ENCODE assay signal across 8 mouse cellular contexts in genomic region chr3:135688970-135689772, GRCm38 (mm10). TPM values are rescaled to one million over a fixed set of nuclear protein-coding genes. Genes with fewer than 3 reads are reported as not detected.
DNase-seq lines count a peak whose midpoint lies in the region; ATAC-seq and TF ChIP-seq lines count a peak whose summit lies in the region.

No protein-coding gene starts in this region.

- H3K4me3 ChIP-seq in kidney, embryonic 16.5 days (ENCODE audit: low read length): peak overlapping the region; percentile 88
- H3K4me3 ChIP-seq in CH12.LX (replicated peaks in 1 of 3; ENCODE audit: low read depth in 2 of 3, low read length in 2 of 3, poor library complexity in 1 of 3): peak overlapping the region; percentile 74 to 93 (median 84)
- peak overlapping the region; percentile 84 for H3K4me3 ChIP-seq in embryonic facial prominence, embryonic 15.5 days (replicated peaks)

- no peak for TF ChIP-seq CTCF in CH12.LX (conservative IDR thresholded peaks at IDR 0.05 in 1 of 2, IDR thresholded peaks at IDR 0.05 in 1 of 2; ENCODE audit: low read depth in 2 of 2, low read length in 2 of 2)

- peaks cover 63% of the 10 kb centered on the region for H3K79me2 ChIP-seq in CH12.LX (replicated peaks; ENCODE audit: control insufficient read depth, extremely low read depth, insufficient read depth, poor library complexity, severe bottlenecking)

- H3K9me3 ChIP-seq in kidney, embryonic 16.5 days (ENCODE audit: low read length): no peaks in the 10 kb centered on the region
- H3K9me3 ChIP-seq in CH12.LX (replicated peaks; ENCODE audit: low read length): no peaks in the 10 kb centered on the region
- no peaks in the 10 kb centered on the region for H3K9me3 ChIP-seq in embryonic facial prominence, embryonic 15.5 days (replicated peaks)

- H3K9ac ChIP-seq in kidney, embryonic 16.5 days (replicated peaks; ENCODE audit: low read length): no peak overlapping the region; the same call in 1 of the 2 replicates
- H3K9ac ChIP-seq in CH12.LX (ENCODE audit: insufficient read depth, low read depth): peak overlapping the region; percentile 99
- H3K9ac ChIP-seq in embryonic facial prominence, embryonic 15.5 days: no peak overlapping the region

- peaks cover 42% of the 10 kb centered on the region for H3K4me1 ChIP-seq in kidney, embryonic 16.5 days (ENCODE audit: insufficient read depth, low read length)
- H3K4me1 ChIP-seq in CH12.LX (ENCODE audit: control insufficient read depth in 1 of 2, insufficient read depth in 2 of 2): peaks cover 14 to 55% of the 10 kb centered on the region in 2 experiments
- peaks cover 39% of the 10 kb centered on the region for H3K4me1 ChIP-seq in embryonic facial prominence, embryonic 15.5 days

- dilution Hi-C loops in CH12.LX (cut with MboI; ENCODE audit: extremely low pct_ligation_motif_present, extremely low pct_unique_long_range_greater_than_20kb, low sequenced_read_pairs): no loop called here

- no peak for ATAC-seq in kidney, embryonic 16.5 days (ENCODE audit: low FRiP score, low TSS enrichment)
- no peak for ATAC-seq in embryonic facial prominence, embryonic 15.5 days (ENCODE audit: insufficient number of reproducible peaks, low FRiP score, low TSS enrichment, low read depth)
- peak; percentile 11; the same call in 1 of the 2 replicates for ATAC-seq in megakaryocyte progenitor cell, adult 5-6 weeks (replicated peaks; ENCODE audit: poor library complexity)

- no peak; the same call in none of the 2 replicates for TF ChIP-seq POLR2A in CH12.LX (IDR thresholded peaks at IDR 0.05; ENCODE audit: low read depth, low read length)

- TF ChIP-seq EP300 in CH12.LX (IDR thresholded peaks at IDR 0.05; ENCODE audit: low read length): peak; percentile 18; the same call in 1 of the 2 replicates

- in situ Hi-C loops in CH12.LX (cut with MboI; ENCODE audit: low pct_ligation_motif_present, low pct_unique_long_range_greater_than_20kb, low sequenced_read_pairs): no loop called here

- no peak for TF ChIP-seq RAD21 in CH12.LX (IDR thresholded peaks at IDR 0.05; ENCODE audit: low read depth, low read length)

- 0 out of 2 replicates have a peak, but pooled peaks cover 6% of the 10 kb centered on the region for H3K36me3 ChIP-seq in kidney, embryonic 16.5 days (ENCODE audit: insufficient read depth, low read length)
- peaks cover 0 to 16% of the 10 kb centered on the region in 2 experiments for H3K36me3 ChIP-seq in CH12.LX (replicated peaks in 1 of 2; ENCODE audit: control insufficient read depth in 1 of 2, insufficient read depth in 1 of 2, low read length in 1 of 2)
- no peaks in the 10 kb centered on the region for H3K36me3 ChIP-seq in embryonic facial prominence, embryonic 15.5 days

- H3K4me2 ChIP-seq in kidney, embryonic 16.5 days (replicated peaks; ENCODE audit: low read depth, low read length): peak overlapping the region; percentile 92
- H3K4me2 ChIP-seq in CH12.LX (ENCODE audit: insufficient read depth, low read depth, poor library complexity, severe bottlenecking): peak overlapping the region; percentile 99
- H3K4me2 ChIP-seq in embryonic facial prominence, embryonic 15.5 days (replicated peaks): peak overlapping the region; percentile 73

- no peaks in the 10 kb centered on the region for H3K27me3 ChIP-seq in kidney, embryonic 16.5 days (ENCODE audit: insufficient read depth, low read length)
- H3K27me3 ChIP-seq in CH12.LX (replicated peaks): no peaks in the 10 kb centered on the region
- H3K27me3 ChIP-seq in embryonic facial prominence, embryonic 15.5 days: no peaks in the 10 kb centered on the region

- WGBS in kidney, embryonic 16.5 days: 47% methylated on average over 11 of the region's 11 CpGs
- 55% methylated on average over 11 of the region's 11 CpGs for WGBS in embryonic facial prominence, embryonic 15.5 days

- no peak overlapping the region for H3K27ac ChIP-seq in kidney, embryonic 16.5 days (ENCODE audit: low read length)
- peak overlapping the region; percentile 5; the same call in 1 of the 2 replicates for H3K27ac ChIP-seq in CH12.LX (ENCODE audit: insufficient read depth, low read depth)
- peak overlapping the region; percentile 24 for H3K27ac ChIP-seq in embryonic facial prominence, embryonic 15.5 days (replicated peaks)

- DNase-seq in kidney, postnatal 36 days: no peak
- peak; percentile 84 for DNase-seq in CH12.LX (ENCODE audit: extremely low read depth)
- no peak for DNase-seq in cerebellum, postnatal 4 days (ENCODE audit: low spot score in 2 of 2)
- no peak for DNase-seq in left cerebral cortex, adult 8-10 months (ENCODE audit: low spot score in 2 of 2)
- DNase-seq in right cerebral cortex, adult 2 months (ENCODE audit: low spot score in 2 of 2): no peak

TF ChIP-seq in CH12.LX, 34 proteins besides CTCF, POLR2A, EP300 and RAD21:
- TF ChIP-seq MAX (IDR thresholded peaks at IDR 0.05; ENCODE audit: low read length) (no peak), USF2 (conservative IDR thresholded peaks at IDR 0.05; ENCODE audit: low read depth, low read length) (no peak), RCOR1 (conservative IDR thresholded peaks at IDR 0.05; ENCODE audit: low read depth, low read length) (no peak), ZKSCAN1 (IDR thresholded peaks at IDR 0.05; ENCODE audit: borderline replicate concordance, low read depth, low read length) (no peak), MEF2A (IDR thresholded peaks at IDR 0.05; ENCODE audit: borderline replicate concordance, low read depth, low read length) (no peak), ZNF384 (IDR thresholded peaks at IDR 0.05; ENCODE audit: low read depth, low read length) (no peak), IRF4 (IDR thresholded peaks at IDR 0.05; ENCODE audit: low read depth, low read length) (0 out of 2 replicates have a peak, but pooled peaks have one; percentile 21), JUND (conservative IDR thresholded peaks at IDR 0.05; ENCODE audit: low read depth, low read length) (no peak), TBP (conservative IDR thresholded peaks at IDR 0.05; ENCODE audit: low read depth, low read length) (no peak), SIN3A (IDR thresholded peaks at IDR 0.05; ENCODE audit: low read length) (peak; percentile 12; the same call in 1 of the 2 replicates), NELFE (IDR thresholded peaks at IDR 0.05; ENCODE audit: low read depth, low read length) (no peak), BHLHE40 (IDR thresholded peaks at IDR 0.05; ENCODE audit: low read depth, low read length) (no peak), USF1 (IDR thresholded peaks at IDR 0.05; ENCODE audit: low read depth, low read length) (no peak), MAZ (IDR thresholded peaks at IDR 0.05; ENCODE audit: low read depth, low read length) (peak; percentile 26; the same call in 1 of the 2 replicates), HCFC1 (IDR thresholded peaks at IDR 0.05; ENCODE audit: low read depth, low read length) (no peak), PAX5 (IDR thresholded peaks at IDR 0.05; ENCODE audit: low read length) (no peak), MXI1 (IDR thresholded peaks at IDR 0.05; ENCODE audit: low read depth, low read length) (peak; percentile 32; the same call in 1 of the 2 replicates), NRF1 (IDR thresholded peaks at IDR 0.05; ENCODE audit: low read depth, low read length) (no peak), TCF12 (IDR thresholded peaks at IDR 0.05; ENCODE audit: low read depth, low read length) (no peak), POLR2AphosphoS2 (IDR thresholded peaks at IDR 0.05; ENCODE audit: low read depth, low read length) (no peak), MYC (IDR thresholded peaks at IDR 0.05; ENCODE audit: low read depth, low read length) (0 out of 2 replicates have a peak, but pooled peaks have one; percentile 39), ELF1 (IDR thresholded peaks at IDR 0.05; ENCODE audit: low read depth, low read length) (no peak), GABPA (IDR thresholded peaks at IDR 0.05; ENCODE audit: insufficient replicate concordance, low read depth, low read length) (no peak), SMC3 (IDR thresholded peaks at IDR 0.05; ENCODE audit: low read depth, low read length) (no peak), CHD1 (IDR thresholded peaks at IDR 0.05; ENCODE audit: low read depth, low read length) (0 out of 2 replicates have a peak, but pooled peaks have one; percentile 72), JUN (IDR thresholded peaks at IDR 0.05; ENCODE audit: insufficient read depth, low read depth, low read length) (no peak), ZMIZ1 (IDR thresholded peaks at IDR 0.05; ENCODE audit: low read depth, low read length) (no peak), KAT2A (IDR thresholded peaks at IDR 0.05; ENCODE audit: insufficient replicate concordance, low read length) (no peak), UBTF (IDR thresholded peaks at IDR 0.05; ENCODE audit: low read depth, low read length) (0 out of 2 replicates have a peak, but pooled peaks have one; percentile 17), MAFK (IDR thresholded peaks at IDR 0.05; ENCODE audit: insufficient replicate concordance, low read length) (no peak; the same call in 1 of the 2 replicates), CHD2 (IDR thresholded peaks at IDR 0.05; ENCODE audit: low read length) (no peak), ZC3H11A (IDR thresholded peaks at IDR 0.05; ENCODE audit: low read depth, low read length) (no peak), E2F4 (IDR thresholded peaks at IDR 0.05; ENCODE audit: insufficient replicate concordance, low read depth, low read length) (no peak), ETS1 (conservative IDR thresholded peaks at IDR 0.05; ENCODE audit: low read depth, low read length) (0 out of 2 replicates have a peak, but pooled peaks have one; percentile 11)

RNA-seq across cellular contexts. Expression of gene Nfkb1, which starts 2.2 kb away (rescaled TPM):
- polyA plus RNA-seq in kidney, embryonic 16.5 days (2015; fragmentation: Nextera tagmentation; extraction: Ambion mirVana): 18.5 and 20.4 TPM in 2 replicates
- total RNA-seq in CH12.LX (2012; rRNA removed): 256 and 271 TPM in 2 replicates
- total RNA-seq in CH12.LX (2014; rRNA removed): 351 and 369 TPM in 2 replicates
- polyA plus RNA-seq in CH12.LX (2012; ENCODE audit: insufficient read length, low read depth): 283 and 346 TPM in 2 replicates
- polyA plus RNA-seq in embryonic facial prominence, embryonic 15.5 days (2015; fragmentation: Nextera tagmentation; extraction: Ambion mirVana): 25.4 and 27.8 TPM in 2 replicates
- 58.7 and 65.3 TPM in 2 replicates for total RNA-seq in megakaryocyte progenitor cell, adult 5-6 weeks (2015)
- total RNA-seq in megakaryocyte progenitor cell, adult 5-6 weeks (2017): 109 and 110 TPM in 2 replicates
- 10 to 100 TPM; 21.1 to 24.1 (median 22.6) TPM for total RNA-seq in left cerebral cortex, adult 8-10 months (2022)
